Mouse (Mus musculus) CH12.LX (cell line): ENCODE results near the gene Gm20388.

Experiments
- CHD2 ChIP-seq: IDR thresholded peaks from 2 replicates; pipeline ENCODE4 v1.6.1; 2011; ENCODE audit warnings: low read length, improper control_type of control experiment
- CTCF ChIP-seq, 2 experiments: IDR thresholded peaks in 1 of 2; conservative IDR thresholded peaks in 1 of 2; 2 replicates each; pipeline ENCODE4 v1.5.1; 2011 to 2012; ENCODE audit warnings: low read depth in 2 of 2, low read length in 2 of 2, improper control_type of control experiment in 1 of 2, inconsistent platforms in 1 of 2, mild to moderate bottlenecking in 1 of 2, moderate library complexity in 1 of 2
- EP300 ChIP-seq: IDR thresholded peaks from 2 replicates; pipeline ENCODE4 v1.6.1; 2011; ENCODE audit warnings: low read length, improper control_type of control experiment
- MAX ChIP-seq: IDR thresholded peaks from 2 replicates; pipeline ENCODE4 v1.6.1; 2011; ENCODE audit warnings: low read length, improper control_type of control experiment
- MAZ ChIP-seq: IDR thresholded peaks from 2 replicates; pipeline ENCODE4 v1.6.1; 2012; ENCODE audit warnings: low read depth, mild to moderate bottlenecking, inconsistent platforms, low read length, improper control_type of control experiment, moderate library complexity
- POLR2A ChIP-seq: IDR thresholded peaks from 2 replicates; pipeline ENCODE4 v1.6.1; 2011; ENCODE audit warnings: low read depth, mild to moderate bottlenecking, improper control_type of control experiment, low read length
- RAD21 ChIP-seq: IDR thresholded peaks from 2 replicates; pipeline ENCODE4 v1.6.1; 2011; ENCODE audit warnings: low read depth, mild to moderate bottlenecking, low read length, improper control_type of control experiment, moderate library complexity
- SMC3 ChIP-seq: IDR thresholded peaks from 2 replicates; pipeline ENCODE4 v1.6.1; 2011; ENCODE audit warnings: low read depth, low read length, improper control_type of control experiment
- TBP ChIP-seq: conservative IDR thresholded peaks from 2 replicates; pipeline ENCODE4 v1.6.1; 2011; ENCODE audit warnings: low read depth, low read length, improper control_type of control experiment
- ZNF384 ChIP-seq: IDR thresholded peaks from 2 replicates; pipeline ENCODE4 v1.6.1; 2012; ENCODE audit warnings: low read depth, low read length, improper control_type of control experiment, inconsistent platforms

GRCm38 (mm10) chr8:122593783-122594507 lies 2683.3 kb downstream of the Gm20388 start:
- no peak for TF ChIP-seq MAX
- no peak for TF ChIP-seq CTCF (conservative IDR thresholded peaks at IDR 0.05 in 1 of 2, IDR thresholded peaks at IDR 0.05 in 1 of 2; ENCODE audit: low read depth in 2 of 2, low read length in 2 of 2)
- TF ChIP-seq MAZ, result no peak
- TF ChIP-seq POLR2A, result no peak
- TF ChIP-seq EP300, result no peak
- no peak for TF ChIP-seq TBP
- TF ChIP-seq ZNF384, result no peak
- no peak for TF ChIP-seq SMC3
- TF ChIP-seq RAD21, result no peak
- TF ChIP-seq CHD2, result no peak
